Mouse (Mus musculus) liver, embryonic 14.5 days (tissue): ENCODE data around the gene C1ql4. TPM values are rescaled to one million over a fixed set of nuclear protein-coding genes. Genes with fewer than 3 reads are reported as not detected.

Source experiments
- ATAC-seq: fragments of 200-750 bp; cut with Nextera tagmentation; 2 replicates; pipeline ENCODE4 v1.8.0; 2017; ENCODE audit warnings: moderate number of reproducible peaks, mild to moderate bottlenecking, moderate library complexity; ENCODE audit not compliant: insufficient read depth
- DNase-seq, 3 experiments: peaks; one replicate each; pipeline ENCODE4 v3.0.0-alpha.2; 2012 to 2013; ENCODE audit warnings: low read depth in 3 of 3, low spot score in 3 of 3
- H3K27ac ChIP-seq: fragments of 300-500 bp; sonication (generic); 2 replicates; pipeline ENCODE4 v1.5.1; 2014; ENCODE audit warnings: moderate library complexity, mild to moderate bottlenecking, control low read depth, inconsistent platforms
- H3K27me3 ChIP-seq: fragments of 300-500 bp; sonication (generic); 2 replicates; pipeline ENCODE4 v1.6.1; 2014; ENCODE audit warnings: mild to moderate bottlenecking, low read length, moderate library complexity; ENCODE audit not compliant: control insufficient read depth, insufficient read depth
- H3K36me3 ChIP-seq: fragments of 300-500 bp; sonication (generic); replicated peaks from 2 replicates; pipeline ENCODE4 v1.6.1; 2014; ENCODE audit warnings: low read depth; ENCODE audit not compliant: control insufficient read depth, insufficient read depth
- H3K4me1 ChIP-seq, 2 experiments: fragments of 200-500 bp in 1 of 2; fragments of 300-500 bp in 1 of 2; sonication (generic) in 1 of 2; replicated peaks; 2 replicates each; pipeline ENCODE4 v1.6.1; 2012 to 2014; ENCODE audit warnings: antibody characterized with exemption in 1 of 2, inconsistent platforms in 1 of 2, low read length in 1 of 2; ENCODE audit not compliant: control insufficient read depth in 2 of 2, insufficient read depth in 2 of 2
- H3K4me2 ChIP-seq: fragments of 300-500 bp; sonication (generic); 2 replicates; pipeline ENCODE4 v1.6.1; 2014; ENCODE audit warnings: low read depth, mild to moderate bottlenecking, control low read depth, moderate library complexity
- H3K4me3 ChIP-seq, 2 experiments: fragments of 200-500 bp in 1 of 2; fragments of 300-500 bp in 1 of 2; sonication (generic) in 1 of 2; 2 replicates each; pipeline ENCODE4 v1.5.1; 2012 to 2014; ENCODE audit warnings: low read depth in 2 of 2, low read length in 2 of 2, mild to moderate bottlenecking in 2 of 2, control low read depth in 1 of 2, inconsistent platforms in 1 of 2, moderate library complexity in 1 of 2; ENCODE audit not compliant: insufficient read depth in 1 of 2
- H3K9ac ChIP-seq: fragments of 300-500 bp; sonication (generic); replicated peaks from 2 replicates; pipeline ENCODE4 v1.6.1; 2014; ENCODE audit warnings: mild to moderate bottlenecking, control low read depth, moderate library complexity
- H3K9me3 ChIP-seq: fragments of 300-500 bp; sonication (generic); 2 replicates; pipeline ENCODE4 v1.6.1; 2016; ENCODE audit warnings: low read length, mixed read lengths; ENCODE audit not compliant: control insufficient read depth
- CTCF ChIP-seq: IDR thresholded peaks from 2 replicates; pipeline ENCODE4 v1.5.1; 2016; ENCODE audit warnings: antibody characterized with exemption, low read depth, control low read depth
- EP300 ChIP-seq: IDR thresholded peaks from 2 replicates; pipeline ENCODE4 v1.6.1; 2016; ENCODE audit warnings: antibody characterized with exemption, low read depth
- WGBS: fragments of 180-500 bp; shearing (Covaris S2); extraction: QIAGEN DNeasy Blood & Tissue Kit; methylation state at CpG from one replicate; pipeline ENCODE4 v1.1.7; 2014; ENCODE audit not compliant: insufficient replicate concordance; 5-methylcytosine and 5-hydroxymethylcytosine counted together
- microRNA-seq: library from miRNA; unstranded; fragments of <30 nt; microRNA quantifications from one replicate; pipeline ENCODE4, GENCODE M21; 2016
- polyA plus RNA-seq, 2 experiments: library from polyadenylated mRNA; depleted of rRNA in 1 of 2; stranded (reverse) in 1 of 2; unstranded in 1 of 2; fragments of >200 nt; fragmentation: Nextera tagmentation in 1 of 2; extraction: Ambion mirVana in 1 of 2; gene quantifications; 2 replicates each; pipeline versions ENCODE4 v1.2.1 to v1.2.3; 2012 to 2014

C1ql4 gene
- polyA plus RNA-seq, 2 experiments = not detected

DNA sequence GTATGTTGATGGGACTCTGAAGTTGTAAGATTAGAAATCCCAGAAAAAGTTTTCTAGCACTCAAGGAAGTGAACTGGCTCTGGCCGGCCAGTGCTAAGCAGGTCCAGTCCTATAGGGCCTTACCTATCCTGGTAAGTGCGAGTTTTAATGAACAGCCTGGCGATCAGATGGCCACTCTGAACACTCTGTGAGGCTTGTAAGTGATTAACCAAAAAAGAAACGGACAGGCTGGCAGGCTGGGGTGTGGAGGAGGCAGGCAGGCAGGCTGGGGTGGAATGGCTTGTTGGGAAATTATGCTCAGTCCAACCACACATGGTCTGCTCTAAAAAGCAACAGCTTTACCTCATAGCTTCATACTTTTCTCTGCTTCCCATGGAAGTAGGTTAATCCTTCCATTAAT, 52.2 kb downstream of the C1ql4 start:
- ATAC-seq = no peak

More for the DNA sequence above, 52.2 kb downstream of the C1ql4 start:
- Histone ChIP-seq H3K4me2 (no peak overlapping the region), H3K27me3 (no peaks in the 10 kb centered on the region), H3K27ac (no peak overlapping the region), H3K9me3 (no peaks in the 10 kb centered on the region), H3K4me1 (peaks cover 19 to 21% of the 10 kb centered on the region in 2 experiments), H3K9ac (no peak overlapping the region), H3K36me3 (peaks cover 58% of the 10 kb centered on the region), H3K4me3 (no peak overlapping the region)
- DNase-seq = no peak
- WGBS = 83% methylated on average over 4 of the region's 4 CpGs
- TF ChIP-seq EP300 = no peak
- TF ChIP-seq CTCF = no peak

Small RNAs within 50 kb of the gene (microRNA-seq; reads per million reads assigned to microRNA genes)
- 1.7 reads per million for gene Mir6960

Other genes with a start within 250 kb of the C1ql4 start
- 4.3 and 5.7 TPM in 2 replicates for gene Kmt2d, start 216.6 kb downstream of the C1ql4 start, polyA plus RNA-seq (2012; rRNA removed)
- gene Kmt2d, start 216.6 kb downstream of the C1ql4 start, polyA plus RNA-seq (2014; fragmentation: Nextera tagmentation; extraction: Ambion mirVana) = 3.9 and 4.3 TPM in 2 replicates
- gene Rhebl1, start 193.3 kb downstream of the C1ql4 start, polyA plus RNA-seq (2012; rRNA removed) = 2.3 and 2.5 TPM in 2 replicates
- gene Rhebl1, start 193.3 kb downstream of the C1ql4 start, polyA plus RNA-seq (2014; fragmentation: Nextera tagmentation; extraction: Ambion mirVana) = 2.9 and 3.2 TPM in 2 replicates
- 0.04 and 0.08 TPM in 2 replicates for gene Dhh, start 189.3 kb downstream of the C1ql4 start, polyA plus RNA-seq (2012; rRNA removed)
- gene Dhh, start 189.3 kb downstream of the C1ql4 start, polyA plus RNA-seq (2014; fragmentation: Nextera tagmentation; extraction: Ambion mirVana) = 0.09 TPM in 1 of 2 replicates, not detected in the other
- gene Lmbr1l, start 169.6 kb downstream of the C1ql4 start, polyA plus RNA-seq (2012; rRNA removed) = 4.5 and 7.1 TPM in 2 replicates
- 0.34 and 0.70 TPM in 2 replicates for gene Lmbr1l, start 169.6 kb downstream of the C1ql4 start, polyA plus RNA-seq (2014; fragmentation: Nextera tagmentation; extraction: Ambion mirVana)
- 1,442 and 1,688 TPM in 2 replicates for gene Tuba1b, start 153.3 kb downstream of the C1ql4 start, polyA plus RNA-seq (2012; rRNA removed)
- gene Tuba1b, start 153.3 kb downstream of the C1ql4 start, polyA plus RNA-seq (2014; fragmentation: Nextera tagmentation; extraction: Ambion mirVana) = 1,211 and 1,290 TPM in 2 replicates
- gene Gm49450, start 134.3 kb downstream of the C1ql4 start, polyA plus RNA-seq (2012; rRNA removed) = 0.15 and 6.4 TPM in 2 replicates
- gene Gm49450, start 134.3 kb downstream of the C1ql4 start, polyA plus RNA-seq (2014; fragmentation: Nextera tagmentation; extraction: Ambion mirVana) = not detected in 2 replicates
- 44.7 and 62.0 TPM in 2 replicates for gene Tuba1a, start 134.1 kb downstream of the C1ql4 start, polyA plus RNA-seq (2012; rRNA removed)
- 60.1 and 69.0 TPM in 2 replicates for gene Tuba1a, start 134.1 kb downstream of the C1ql4 start, polyA plus RNA-seq (2014; fragmentation: Nextera tagmentation; extraction: Ambion mirVana)
- 273 and 373 TPM in 2 replicates for gene Tuba1c, start 57.9 kb downstream of the C1ql4 start, polyA plus RNA-seq (2012; rRNA removed)
- 277 and 278 TPM in 2 replicates for gene Tuba1c, start 57.9 kb downstream of the C1ql4 start, polyA plus RNA-seq (2014; fragmentation: Nextera tagmentation; extraction: Ambion mirVana)
- 1.1 and 1.2 TPM in 2 replicates for gene Prph, start 32.6 kb downstream of the C1ql4 start, polyA plus RNA-seq (2012; rRNA removed)
- 0.32 and 0.53 TPM in 2 replicates for gene Prph, start 32.6 kb downstream of the C1ql4 start, polyA plus RNA-seq (2014; fragmentation: Nextera tagmentation; extraction: Ambion mirVana)
- 14.3 and 15.7 TPM in 2 replicates for gene Troap, start 13.2 kb downstream of the C1ql4 start, polyA plus RNA-seq (2012; rRNA removed)
- 11.1 and 12.1 TPM in 2 replicates for gene Troap, start 13.2 kb downstream of the C1ql4 start, polyA plus RNA-seq (2014; fragmentation: Nextera tagmentation; extraction: Ambion mirVana)
- gene Dnajc22, start 5.4 kb upstream of the C1ql4 start, polyA plus RNA-seq (2012; rRNA removed) = 11.4 and 12.1 TPM in 2 replicates
- gene Dnajc22, start 5.4 kb upstream of the C1ql4 start, polyA plus RNA-seq (2014; fragmentation: Nextera tagmentation; extraction: Ambion mirVana) = 10.9 and 11.6 TPM in 2 replicates
- 6.5 and 7.7 TPM in 2 replicates for gene Spats2, start 38.1 kb upstream of the C1ql4 start, polyA plus RNA-seq (2012; rRNA removed)
- gene Spats2, start 38.1 kb upstream of the C1ql4 start, polyA plus RNA-seq (2014; fragmentation: Nextera tagmentation; extraction: Ambion mirVana) = 6.7 and 8.4 TPM in 2 replicates
- 0.12 and 0.13 TPM in 2 replicates for gene Kcnh3, start 137.0 kb upstream of the C1ql4 start, polyA plus RNA-seq (2012; rRNA removed)
- gene Kcnh3, start 137.0 kb upstream of the C1ql4 start, polyA plus RNA-seq (2014; fragmentation: Nextera tagmentation; extraction: Ambion mirVana) = 0.13 TPM in 2 replicates
- gene Mcrs1, start 164.1 kb upstream of the C1ql4 start, polyA plus RNA-seq (2012; rRNA removed) = 25.6 and 26.2 TPM in 2 replicates
- 41.2 and 47.1 TPM in 2 replicates for gene Mcrs1, start 164.1 kb upstream of the C1ql4 start, polyA plus RNA-seq (2014; fragmentation: Nextera tagmentation; extraction: Ambion mirVana)
- gene Prpf40b, start 207.3 kb upstream of the C1ql4 start, polyA plus RNA-seq (2012; rRNA removed) = 8.0 and 8.9 TPM in 2 replicates
- gene Prpf40b, start 207.3 kb upstream of the C1ql4 start, polyA plus RNA-seq (2014; fragmentation: Nextera tagmentation; extraction: Ambion mirVana) = 3.6 and 4.0 TPM in 2 replicates
- gene Fam186b, start 208.1 kb upstream of the C1ql4 start, polyA plus RNA-seq (2012; rRNA removed) = 0.01 TPM in 2 replicates
- 0.21 TPM in 1 of 2 replicates, not detected in the other for gene Fam186b, start 208.1 kb upstream of the C1ql4 start, polyA plus RNA-seq (2014; fragmentation: Nextera tagmentation; extraction: Ambion mirVana)